Mouse (Mus musculus) MEL (cell line): Measurements from ENCODE around the gene Alg1.

ENCODE experiments used
- CTCF ChIP-seq, 3 experiments: IDR thresholded peaks in 2 of 3; conservative IDR thresholded peaks in 1 of 3; 2 replicates each; pipeline ENCODE4 v1.5.1; 2011 to 2012; ENCODE audit warnings: low read length in 3 of 3, low read depth in 2 of 3, mild to moderate bottlenecking in 2 of 3, improper control_type of control experiment in 1 of 3, inconsistent platforms in 1 of 3, mixed read lengths in 1 of 3, moderate library complexity in 1 of 3; ENCODE audit not compliant: control insufficient read depth in 1 of 3, insufficient read depth in 1 of 3, poor library complexity in 1 of 3, severe bottlenecking in 1 of 3
- POLR2A ChIP-seq, 2 experiments: IDR thresholded peaks; 2 replicates each; pipeline ENCODE4 v1.6.1; 2011 to 2012; ENCODE audit warnings: low read length in 2 of 2, mild to moderate bottlenecking in 2 of 2, control low read depth in 1 of 2, improper control_type of control experiment in 1 of 2, low read depth in 1 of 2, moderate library complexity in 1 of 2; ENCODE audit not compliant: control insufficient read depth in 1 of 2, insufficient read depth in 1 of 2, poor library complexity in 1 of 2
- ZKSCAN1 ChIP-seq: IDR thresholded peaks from 2 replicates; pipeline ENCODE4 v1.6.1; 2012; ENCODE audit warnings: low read depth, mild to moderate bottlenecking, inconsistent platforms, low read length, improper control_type of control experiment, moderate library complexity

DNA sequence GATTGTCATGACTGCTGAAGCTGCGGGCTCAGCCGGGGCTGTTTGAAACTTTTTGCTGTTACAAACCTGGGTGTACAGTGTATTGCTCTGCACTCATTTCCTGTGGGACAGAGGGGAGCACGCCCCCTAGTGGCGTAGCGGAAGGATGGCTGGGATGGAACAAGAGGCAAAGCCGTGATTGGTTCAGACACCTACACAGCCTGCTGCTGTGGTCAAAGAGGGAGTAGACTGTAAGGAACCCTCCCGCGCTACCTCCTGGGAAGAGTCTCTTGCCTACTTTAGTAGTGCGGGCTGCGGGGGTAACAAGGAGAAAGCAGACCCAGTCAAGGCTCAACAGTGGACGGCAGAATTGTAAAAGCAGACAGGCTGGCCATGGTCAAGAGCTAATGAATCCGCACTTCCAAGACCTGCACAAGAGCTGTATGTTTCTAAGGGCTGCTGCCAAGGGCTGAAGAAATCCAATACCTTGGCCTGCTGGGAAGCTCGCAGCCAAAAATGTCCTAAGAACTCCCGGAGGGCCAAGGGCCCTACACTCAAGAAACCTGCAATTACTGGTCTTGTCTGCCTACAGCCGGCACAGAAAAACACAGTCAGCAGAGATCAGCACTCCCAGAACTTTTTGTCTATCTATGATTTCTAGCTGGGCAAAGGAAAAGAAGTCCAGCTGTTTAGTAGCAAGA lies 21.1 kb downstream of the Alg1 start:
- TF ChIP-seq POLR2A (IDR thresholded peaks at IDR 0.05; ENCODE audit: control insufficient read depth in 1 of 2, insufficient read depth in 1 of 2, low read depth in 1 of 2, low read length in 2 of 2, poor library complexity in 1 of 2) (peak in 1 of 2 experiments; percentile 71; a peak in 2 of 4 replicates), CTCF (IDR thresholded peaks at IDR 0.05 in 2 of 3, conservative IDR thresholded peaks at IDR 0.05 in 1 of 3; ENCODE audit: control insufficient read depth in 1 of 3, insufficient read depth in 1 of 3, low read depth in 2 of 3, low read length in 3 of 3, poor library complexity in 1 of 3, severe bottlenecking in 1 of 3) (peak; percentile 90 to 95 (median 94)), ZKSCAN1 (no peak)
